Mouse (Mus musculus): ENCODE measurements around the gene Upf3b. TPM values are rescaled to one million over a fixed set of nuclear protein-coding genes. Genes with fewer than 3 reads are reported as not detected.
"Not testable (repeated sequence)": the region's sequence is repeated elsewhere in the genome, so short reads cannot be mapped to it uniquely, and the experiment has no call there.

Upf3b gene
- 10 to 100 TPM; 16.0 to 20.3 TPM for total RNA-seq (2021)

GRCm38 (mm10) chrX:37110193-37110880, at the start of gene Upf3b:
TSS of gene Upf3b (minus strand) at chrX:37110322.
- peak; percentile 52 to 64 for DNase-seq (ENCODE audit: extremely low spot score in 1 of 2, low spot score in 1 of 2)

- DNase-seq (ENCODE audit: extremely low spot score in 1 of 2, low spot score in 1 of 2) = peak in 1 of 2 experiments; percentile 6
Measured at GRCm38 (mm10) chrX:37157839-37158238, 47.7 kb upstream of the Upf3b start.

- no peak for DNase-seq (ENCODE audit: extremely low spot score in 1 of 2, low spot score in 1 of 2)
Measured at GRCm38 (mm10) chrX:37144954-37145353, 34.8 kb upstream of the Upf3b start.

DNA sequence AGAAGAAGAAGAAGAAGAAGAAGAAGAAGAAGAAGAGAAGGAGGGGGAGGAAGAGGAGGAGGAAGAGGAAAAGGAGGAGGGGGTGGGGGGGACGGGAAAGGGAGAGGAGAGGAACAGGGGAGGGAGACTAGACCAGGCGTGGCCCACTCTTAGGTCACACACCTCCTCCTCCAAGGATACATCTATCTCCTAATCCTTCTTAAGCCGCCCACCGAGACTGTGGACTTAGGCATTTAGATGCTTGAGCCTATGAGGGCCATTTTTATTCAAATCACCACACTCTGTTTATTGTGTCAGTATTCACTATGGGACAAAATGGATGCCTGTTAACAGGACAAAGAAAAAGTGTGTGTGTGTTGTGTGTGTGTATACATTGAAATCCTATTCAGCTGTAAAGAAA, 34.4 kb upstream of the Upf3b start:
- DNase-seq (ENCODE audit: extremely low spot score in 1 of 2, low spot score in 1 of 2) = not testable (repeated sequence)

GRCm38 (mm10) chrX:37141732-37142131, 31.6 kb upstream of the Upf3b start:
- no peak for DNase-seq (ENCODE audit: extremely low spot score in 1 of 2, low spot score in 1 of 2)

DNA sequence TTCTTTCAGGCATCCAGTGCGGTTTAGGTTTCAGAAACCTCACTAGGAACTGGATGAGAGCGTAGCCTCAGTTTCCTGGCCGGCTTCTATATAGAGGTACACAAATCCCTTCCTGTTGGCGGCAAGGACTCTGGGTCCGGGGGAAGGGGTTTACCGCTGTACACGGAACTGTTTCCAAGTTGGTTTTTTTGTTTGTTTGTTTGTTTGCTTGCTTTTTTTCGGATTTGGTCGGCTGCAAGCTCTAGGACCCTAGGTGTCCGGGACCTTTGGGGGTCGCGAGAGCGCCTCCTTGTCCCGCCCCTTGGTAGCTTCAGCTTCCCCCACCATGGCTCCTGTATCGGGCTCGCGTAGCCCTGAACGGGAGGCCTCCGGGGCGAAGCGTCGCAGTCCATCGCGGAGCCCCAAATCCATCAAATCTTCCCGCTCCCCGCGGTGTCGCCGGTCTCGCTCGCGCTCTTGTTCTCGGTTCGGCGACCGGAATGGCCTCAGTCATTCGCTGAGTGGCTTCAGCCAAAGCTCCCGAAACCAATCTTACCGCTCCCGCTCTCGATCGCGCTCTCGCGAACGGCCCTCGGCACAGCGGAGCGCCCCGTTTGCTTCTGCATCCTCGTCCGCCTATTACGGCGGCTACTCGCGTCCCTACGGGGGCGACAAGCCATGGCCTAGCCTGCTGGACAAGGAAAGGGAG, 16.7 kb upstream of the Upf3b start, which contains the start of gene Nkap:
Gene Nkap (plus strand): TSS at position 125 of the 688 bp plus-strand sequence.
- DNase-seq (ENCODE audit: extremely low spot score in 1 of 2, low spot score in 1 of 2) = peak; percentile 53 to 70

GRCm38 (mm10) chrX:37125511-37125910, 15.4 kb upstream of the Upf3b start:
- no peak for DNase-seq (ENCODE audit: extremely low spot score in 1 of 2, low spot score in 1 of 2)

DNA sequence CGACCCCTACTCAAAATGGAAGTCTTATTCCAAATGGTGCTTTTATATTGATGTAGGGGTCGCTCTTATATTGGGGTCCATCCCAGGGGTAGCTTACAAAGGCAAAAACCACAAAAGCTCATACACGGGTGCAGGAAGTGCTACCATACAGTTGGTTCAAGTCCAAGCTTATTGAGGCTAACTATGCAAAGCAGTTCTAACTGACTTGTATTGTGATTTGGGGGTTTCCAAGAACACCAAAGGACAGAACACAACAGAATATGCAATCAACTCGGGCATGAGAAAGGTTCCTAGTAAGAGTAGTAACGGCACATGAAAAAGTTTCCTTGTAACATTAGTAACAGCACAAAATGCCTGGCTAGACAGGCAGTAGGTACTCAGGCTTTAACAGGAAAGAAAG, 10.1 kb upstream of the Upf3b start:
- DNase-seq (ENCODE audit: extremely low spot score in 1 of 2, low spot score in 1 of 2) = no peak

DNA sequence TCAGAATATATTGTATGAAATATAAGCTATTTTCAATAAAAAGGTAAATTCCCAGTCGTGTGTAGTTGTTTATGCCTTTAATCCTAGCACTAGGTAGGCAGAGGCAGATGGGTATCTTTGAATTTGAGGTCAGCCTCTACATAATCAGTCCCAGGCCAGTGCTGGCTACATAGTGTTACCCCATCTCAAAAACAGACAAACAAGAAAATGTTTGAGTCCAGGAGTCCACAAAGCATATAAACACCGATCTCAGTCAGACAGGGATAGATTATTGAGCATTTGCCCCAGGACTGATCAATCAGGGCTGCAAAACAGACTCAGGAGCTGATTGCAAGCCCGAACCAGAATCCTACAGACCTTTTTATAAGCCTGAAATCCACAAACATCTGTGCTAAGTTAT, 9.5 kb upstream of the Upf3b start:
- no peak for DNase-seq (ENCODE audit: extremely low spot score in 1 of 2, low spot score in 1 of 2)

DNA sequence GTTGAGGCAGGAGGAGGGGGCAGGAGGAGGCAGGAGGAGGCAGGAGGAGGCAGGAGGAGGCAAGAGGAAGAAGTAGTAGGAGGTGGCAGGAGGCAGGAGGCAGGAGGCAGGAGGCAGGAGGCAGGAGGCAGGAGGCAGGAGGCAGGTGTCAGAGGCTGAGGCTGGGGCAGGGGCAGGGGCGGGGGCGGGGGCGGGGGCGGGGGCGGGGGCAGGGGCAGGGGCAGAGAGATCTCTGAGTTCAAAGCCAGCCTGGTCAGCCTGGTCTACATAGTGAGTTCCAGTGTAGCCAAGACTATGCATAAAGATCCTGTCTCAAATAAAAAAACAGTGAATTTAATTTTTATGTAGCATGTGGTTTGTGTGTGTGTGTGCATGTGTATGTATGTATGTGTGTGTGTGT, 7.0 kb upstream of the Upf3b start:
- no peak for DNase-seq (ENCODE audit: extremely low spot score in 1 of 2, low spot score in 1 of 2)

- DNase-seq (ENCODE audit: extremely low spot score in 1 of 2, low spot score in 1 of 2) = no peak
Measured at GRCm38 (mm10) chrX:37110881-37111193, 715 bp upstream of the Upf3b start.

- no peak for DNase-seq (ENCODE audit: extremely low spot score in 1 of 2, low spot score in 1 of 2)
Measured at GRCm38 (mm10) chrX:37109526-37110192, 463 bp downstream of the Upf3b start.

DNA sequence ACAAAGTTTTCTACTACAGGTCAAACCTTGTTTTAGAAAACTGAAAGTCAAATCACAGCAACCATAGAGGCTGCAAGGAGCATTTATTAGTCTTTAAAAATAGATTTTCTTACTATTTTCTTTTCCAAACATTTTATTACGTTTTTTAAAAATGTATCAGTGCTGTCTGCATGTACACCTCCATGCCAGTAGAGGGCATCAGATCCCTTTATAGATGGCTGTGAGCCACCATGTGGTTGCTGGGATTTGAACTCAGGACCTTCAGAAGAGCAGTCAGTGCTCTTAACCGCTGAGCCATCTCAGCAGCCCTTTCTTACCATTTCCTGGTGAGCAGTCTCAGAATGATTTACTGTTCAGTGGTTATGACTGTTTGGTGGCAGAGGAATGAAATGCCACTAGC, 6.3 kb downstream of the Upf3b start:
- no peak for DNase-seq (ENCODE audit: extremely low spot score in 1 of 2, low spot score in 1 of 2)

DNA sequence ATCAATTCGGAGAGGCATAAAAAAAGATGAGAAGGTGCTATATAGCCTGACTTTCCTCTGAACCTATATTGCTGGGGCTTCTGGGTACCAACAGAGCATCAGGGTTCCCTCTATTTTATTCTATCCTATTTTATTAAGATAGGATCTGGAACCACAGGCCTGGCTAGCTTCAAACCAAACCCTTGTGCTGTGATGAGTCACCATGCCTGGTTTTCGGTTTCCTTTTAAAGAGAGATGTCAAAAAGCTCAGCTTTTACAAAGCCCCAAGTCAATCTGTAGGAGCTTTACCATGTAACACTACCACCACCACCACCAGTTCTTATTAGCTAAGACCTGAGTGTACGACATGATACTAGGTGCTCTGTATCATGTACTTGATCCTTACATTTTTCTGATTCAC, 11.4 kb downstream of the Upf3b start:
- no peak for DNase-seq (ENCODE audit: extremely low spot score in 1 of 2, low spot score in 1 of 2)

- DNase-seq (ENCODE audit: extremely low spot score in 1 of 2, low spot score in 1 of 2) = no peak
Measured at GRCm38 (mm10) chrX:37095106-37095768, 14.9 kb downstream of the Upf3b start.

DNA sequence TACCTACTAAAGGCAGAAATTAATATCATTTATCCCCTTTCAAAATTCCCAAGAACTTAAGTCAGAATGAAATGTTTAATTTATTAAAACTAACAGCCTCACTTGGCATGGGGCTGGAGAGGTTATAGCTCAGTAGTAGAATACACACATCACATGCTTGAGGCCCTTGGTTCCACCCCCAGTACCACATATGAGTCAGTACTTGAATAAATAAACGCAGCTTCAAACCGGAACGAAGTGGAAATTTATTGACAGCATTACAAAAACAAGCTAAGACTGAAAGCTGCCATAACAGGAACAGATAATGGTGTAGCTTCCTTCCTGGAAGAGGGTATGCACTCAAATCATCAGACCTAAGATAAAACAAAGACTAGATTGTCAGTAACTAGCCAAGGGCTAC, 18.7 kb downstream of the Upf3b start:
- DNase-seq (ENCODE audit: extremely low spot score in 1 of 2, low spot score in 1 of 2) = no peak

DNA sequence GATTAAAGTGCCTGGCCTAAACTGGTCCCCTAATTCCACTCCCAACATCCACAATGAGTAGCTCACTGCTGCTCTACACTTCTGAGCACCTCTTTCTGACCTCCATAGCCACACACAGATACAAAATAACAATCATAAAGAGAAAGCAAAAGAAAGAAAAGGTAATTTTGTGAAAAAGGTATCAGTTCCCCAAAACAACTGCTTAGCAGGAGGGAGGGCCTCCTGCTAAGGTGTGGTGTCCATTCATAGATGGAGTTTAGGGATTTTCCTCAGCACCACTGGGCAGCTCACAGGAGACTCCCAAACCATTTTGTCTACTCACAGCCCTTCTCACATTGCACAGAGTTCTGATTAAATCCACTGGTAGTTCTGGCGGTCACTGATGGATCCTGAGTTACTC, 21.3 kb downstream of the Upf3b start:
- DNase-seq (ENCODE audit: extremely low spot score in 1 of 2, low spot score in 1 of 2) = no peak

- DNase-seq (ENCODE audit: extremely low spot score in 1 of 2, low spot score in 1 of 2) = no peak
Measured at GRCm38 (mm10) chrX:37085665-37086064, 24.5 kb downstream of the Upf3b start.

DNA sequence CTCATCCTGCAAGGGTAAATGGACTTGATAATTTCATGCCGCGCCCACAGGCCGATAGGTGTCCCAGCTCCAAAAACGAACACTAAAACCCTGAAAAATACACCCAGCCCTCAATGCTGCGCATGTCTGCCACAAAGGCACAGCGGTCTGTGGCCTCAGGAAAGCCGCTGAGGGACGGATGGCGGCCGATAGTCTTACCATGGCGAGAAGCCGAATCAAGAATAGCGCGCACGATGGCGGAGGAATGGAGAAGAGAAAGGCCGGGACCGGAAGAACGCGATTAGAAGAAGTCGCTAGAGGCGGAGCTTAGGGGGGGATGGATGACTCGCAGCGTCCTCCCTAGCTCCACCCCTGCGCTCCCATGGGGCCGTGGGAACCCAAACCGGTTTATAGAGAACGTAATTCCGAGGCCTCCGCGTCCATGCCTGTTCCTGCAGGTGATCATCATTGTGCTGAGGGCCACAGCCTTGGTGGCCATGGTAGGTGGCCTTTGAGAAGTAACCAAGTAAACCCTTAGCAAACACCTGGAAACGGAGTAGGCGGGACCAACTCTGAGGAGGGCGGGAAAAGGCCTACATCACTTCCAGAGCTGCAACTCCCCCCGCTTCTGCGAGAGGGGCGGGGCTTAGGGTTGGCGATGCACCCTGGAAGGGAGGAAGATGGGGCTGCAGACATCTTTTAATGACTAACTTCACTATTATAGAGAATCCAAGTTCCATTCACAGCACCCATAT, 25.0 kb downstream of the Upf3b start, which contains the start of gene Rpl39:
Gene Rpl39 (minus strand): TSS at position 476 of the 734 bp plus-strand sequence.
- DNase-seq (ENCODE audit: extremely low spot score in 1 of 2, low spot score in 1 of 2) = peak; percentile 56 to 69

- no peak for DNase-seq (ENCODE audit: extremely low spot score in 1 of 2, low spot score in 1 of 2)
Measured at GRCm38 (mm10) chrX:37084318-37084926, 25.7 kb downstream of the Upf3b start.
